Mouse (Mus musculus) left cerebral cortex, postnatal 10 days (tissue): ENCODE data around the gene Glt28d2. TPM values are rescaled to one million over a fixed set of nuclear protein-coding genes. Genes with fewer than 3 reads are reported as not detected.
A peak's percentile ranks its signal among the peaks of the same experiment; 100 is the strongest.
"Not testable (repeated sequence)": the region's sequence is repeated elsewhere in the genome, so short reads cannot be mapped to it uniquely, and the experiment has no call there.

ENCODE experiments used
- DNase-seq, 2 experiments: peaks; one replicate each; pipeline ENCODE4 v3.0.0; 2021 to 2022; ENCODE audit warnings: low spot score in 2 of 2, mixed read lengths in 1 of 2; ENCODE audit errors: extremely low spot score in 1 of 2
- intact Hi-C: fragments of 180-260 bp; cut with DNase I; formaldehyde crosslinking; loops from one replicate; pipeline ENCODE4 v1.15.1; 2025
- total RNA-seq, 2 experiments: library from RNA; stranded (reverse); gene quantifications; 2 replicates each; pipeline ENCODE4 v1.2.3; 2021

The Glt28d2 gene
- 1 to 10 TPM in 1 of 2 experiments, under 1 TPM in 1; 0.92 to 1.6 TPM for total RNA-seq

DNA sequence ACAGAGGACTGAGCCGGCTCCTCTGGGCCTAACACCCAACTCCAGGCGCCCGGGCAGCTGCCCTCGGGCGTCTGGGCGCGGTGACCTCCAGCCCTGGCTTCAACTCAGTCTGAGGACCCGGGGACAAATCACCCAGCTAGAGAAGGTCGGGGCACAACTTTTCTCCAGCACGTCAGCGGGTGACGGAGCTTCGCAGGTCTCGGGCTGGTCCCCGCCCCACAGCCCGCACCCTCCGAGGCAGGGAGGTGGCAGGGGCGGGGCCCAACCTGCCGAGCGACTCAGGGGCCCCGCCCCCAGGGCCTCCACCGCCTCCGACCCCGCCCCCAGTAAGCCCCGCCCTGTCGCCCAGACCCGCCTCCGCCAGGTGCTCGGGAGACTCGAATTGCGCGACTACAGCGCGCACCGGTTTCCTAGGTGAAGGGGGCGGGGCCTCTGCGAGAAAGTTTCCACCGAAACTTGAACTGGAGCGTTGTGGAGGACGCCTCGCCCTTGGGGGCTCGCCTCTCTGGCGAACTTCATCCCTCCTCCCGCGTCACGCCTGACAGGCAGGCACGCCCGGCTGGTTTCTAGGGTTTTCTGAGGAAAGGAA is at the start of gene Glt28d2, which contains the start of gene Gm37240:
Glt28d2 (minus strand) TSS at position 278 of the 589 bp plus-strand sequence.
Gm37240 (minus strand) TSS at position 280 of the 589 bp plus-strand sequence.
- intact Hi-C loops, result no loop called here
- DNase-seq, result peak; percentile 58 to 83

DNA sequence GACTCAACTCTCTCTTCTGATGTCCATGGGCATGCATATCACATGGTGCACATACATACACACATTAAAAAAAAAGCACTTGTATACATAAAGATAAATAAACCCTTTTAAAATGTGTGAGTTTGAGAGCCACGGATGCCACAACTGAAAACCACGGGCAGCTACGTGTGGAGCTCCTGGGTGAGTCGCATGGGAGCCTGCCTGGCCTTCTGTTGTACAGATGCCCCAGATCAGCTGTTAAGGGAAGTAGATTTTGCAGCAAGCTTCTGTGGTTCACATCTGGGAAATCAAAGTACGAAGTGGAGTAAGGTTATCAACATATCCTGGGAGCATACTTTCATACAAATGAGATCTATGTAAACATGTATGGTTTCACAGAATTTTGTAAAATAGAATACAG is 46.3 kb upstream of the Glt28d2 start:
- intact Hi-C loops, result no loop called here
- no peak for DNase-seq

DNA sequence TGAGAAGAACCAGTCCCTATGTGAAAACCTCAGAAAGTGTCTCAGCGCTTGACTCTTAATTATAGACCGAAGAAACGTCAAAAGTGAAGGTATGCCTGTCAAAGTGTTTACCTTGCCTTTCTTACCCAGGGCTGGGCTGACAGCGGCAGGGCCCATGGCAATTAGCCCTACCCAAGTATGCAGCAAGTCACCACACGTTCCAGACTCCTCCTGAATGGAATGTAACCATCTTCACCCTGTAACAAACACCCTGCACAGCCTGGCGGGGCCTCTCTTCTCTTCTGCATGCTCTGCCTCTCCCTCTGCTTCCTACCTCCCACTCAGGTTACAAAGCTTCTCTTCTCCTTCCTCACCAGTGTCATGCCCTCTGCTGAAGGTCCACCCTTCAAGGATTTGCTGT is 44.5 kb upstream of the Glt28d2 start:
- intact Hi-C loops, result no loop called here

DNA sequence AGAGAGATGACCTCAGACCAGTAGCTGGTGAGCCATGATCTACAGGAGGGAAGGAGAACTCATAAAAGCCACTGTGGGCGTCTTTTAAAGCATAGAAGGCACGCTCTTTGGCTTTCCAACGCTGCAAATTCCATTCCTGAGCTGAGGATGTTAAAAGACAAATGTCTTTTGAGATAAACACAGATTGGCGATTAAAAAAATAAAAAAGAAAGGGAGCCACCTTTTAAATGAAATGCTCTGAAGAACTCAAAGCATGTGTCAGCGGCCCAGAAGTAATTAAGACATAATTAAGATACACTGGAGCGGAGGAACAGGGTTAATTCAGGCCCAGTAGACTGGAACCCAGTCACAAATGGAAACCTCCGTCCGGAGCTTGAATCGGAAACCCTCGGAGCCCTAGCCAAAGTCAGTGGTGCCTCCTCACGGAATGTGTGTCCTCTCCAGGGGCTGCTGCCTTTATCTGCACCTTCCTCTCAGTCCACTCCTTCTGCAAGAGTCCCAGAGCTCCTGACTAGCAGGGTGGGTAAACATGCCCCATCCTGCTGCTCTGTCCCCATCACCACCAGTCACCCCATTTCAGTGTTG is 43.4 kb upstream of the Glt28d2 start:
- DNase-seq, result no peak
- intact Hi-C loops, result no loop called here

More for the DNA sequence above, 44.5 kb upstream of the Glt28d2 start:
- DNase-seq, result no peak

DNA sequence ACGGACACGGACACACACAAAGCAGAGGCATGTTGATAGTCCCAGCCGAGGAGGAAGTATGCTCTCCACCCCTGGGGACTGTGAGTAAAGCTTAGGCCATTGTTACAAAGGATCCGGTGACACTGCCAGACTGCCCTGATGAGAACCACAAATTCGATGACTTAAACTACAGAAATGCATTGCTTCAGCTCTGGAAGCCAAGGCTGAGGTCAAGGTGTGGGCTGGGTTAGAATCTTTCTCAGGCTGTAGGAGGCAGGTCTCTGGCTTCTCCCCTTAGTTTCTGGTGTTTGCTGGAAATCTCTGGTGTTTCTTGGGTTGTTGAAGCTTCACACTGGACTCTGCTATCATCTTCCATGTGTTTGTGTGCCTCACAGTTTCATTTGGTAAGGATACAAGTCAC is 42.4 kb upstream of the Glt28d2 start:
- intact Hi-C loops, result no loop called here
- DNase-seq, result no peak

DNA sequence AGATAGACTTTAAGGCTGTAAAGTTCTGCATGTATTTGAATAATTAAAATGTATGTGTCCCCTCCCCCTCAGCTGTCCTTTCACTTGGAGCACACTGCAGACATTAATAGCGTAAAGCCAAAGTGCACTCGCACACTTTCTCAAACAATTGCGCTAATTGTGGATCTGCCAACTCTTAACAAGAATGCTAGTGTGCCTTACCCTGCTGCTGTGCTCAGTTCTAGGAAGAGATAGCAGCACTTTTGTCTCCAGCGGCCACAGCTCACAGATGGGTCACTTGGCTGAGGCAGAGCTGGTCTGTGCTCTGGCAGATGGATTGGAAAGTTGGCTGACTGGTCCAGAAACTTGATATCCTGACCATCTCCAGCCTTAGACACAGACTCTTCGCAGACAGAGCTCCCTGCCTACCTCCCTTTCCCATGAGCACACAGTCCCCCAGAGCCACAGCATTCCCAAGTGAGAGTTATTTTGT is 40.9 kb upstream of the Glt28d2 start:
- intact Hi-C loops, result no loop called here
- peak; percentile 33 to 34 for DNase-seq

DNA sequence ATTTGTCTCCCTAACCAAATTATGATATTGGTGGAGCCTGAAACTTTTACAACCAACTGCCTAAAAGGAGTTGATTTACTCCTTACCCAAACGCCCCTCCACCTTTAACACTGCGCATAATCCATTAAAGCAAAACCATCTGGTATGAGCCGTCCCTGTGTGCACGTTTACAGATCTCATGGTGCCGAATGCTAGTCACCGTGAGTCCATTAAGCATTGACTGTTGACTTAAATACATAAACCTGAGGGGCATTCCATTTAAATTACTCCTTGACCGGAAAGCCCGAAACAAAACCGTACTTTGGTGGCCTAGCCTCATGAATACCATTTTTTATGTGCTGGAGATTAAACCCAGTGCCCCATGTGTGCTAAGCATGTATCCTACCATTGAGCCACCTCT is 40.0 kb upstream of the Glt28d2 start:
- DNase-seq, result no peak
- intact Hi-C loops, result no loop called here

DNA sequence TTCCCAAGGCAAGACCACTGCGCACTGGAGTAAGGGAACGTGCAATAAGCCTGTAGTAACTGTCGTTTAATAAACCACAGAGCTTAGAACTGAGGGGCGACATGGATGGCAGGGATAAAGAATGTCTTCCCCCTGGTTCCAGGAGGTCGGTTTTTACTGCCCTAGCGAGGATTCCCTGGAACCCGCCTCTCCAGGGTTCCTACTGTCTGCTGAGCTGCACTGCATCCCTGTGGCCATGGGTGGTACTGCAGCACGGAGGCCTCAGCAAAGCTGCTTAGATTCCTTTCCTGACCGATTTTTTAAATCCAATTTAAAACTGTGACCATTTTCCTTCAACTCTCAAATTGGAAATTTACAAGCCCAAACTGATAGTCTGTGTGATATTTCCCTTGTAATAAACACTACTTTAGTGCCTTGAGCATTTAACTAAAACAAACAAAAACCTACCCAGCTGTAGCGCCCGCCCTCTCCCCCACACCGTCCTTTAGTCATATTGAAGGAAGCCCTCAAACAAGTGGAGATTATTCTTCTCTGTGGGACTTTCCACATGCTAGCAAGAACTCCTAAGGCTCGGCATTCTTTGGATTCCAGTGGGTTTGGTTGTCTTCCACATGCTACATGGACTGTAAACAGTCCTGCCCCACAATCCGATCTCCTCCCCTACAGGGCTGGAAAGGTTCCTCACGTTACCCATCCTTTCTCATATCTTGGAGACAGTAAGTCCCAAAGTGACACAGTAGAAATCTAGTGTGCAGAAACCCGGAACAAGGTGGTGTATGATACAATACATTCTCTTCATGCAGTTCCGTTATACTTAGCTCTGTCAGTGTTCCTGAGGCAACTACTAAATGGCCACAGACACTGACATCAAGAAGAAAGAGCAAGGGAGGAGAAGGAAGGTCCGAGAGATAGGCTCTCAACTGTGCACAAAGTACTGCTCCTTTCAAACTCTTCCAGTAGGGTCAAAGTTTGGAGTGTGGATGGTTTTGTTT is 36.9 kb upstream of the Glt28d2 start:
- intact Hi-C loops, result loop anchor here (5.0 kb wide), 3 partner anchors 203 to 352 kb away; partner anchors contain the start of gene Gatb
- peak; percentile 83 to 87 for DNase-seq

DNA sequence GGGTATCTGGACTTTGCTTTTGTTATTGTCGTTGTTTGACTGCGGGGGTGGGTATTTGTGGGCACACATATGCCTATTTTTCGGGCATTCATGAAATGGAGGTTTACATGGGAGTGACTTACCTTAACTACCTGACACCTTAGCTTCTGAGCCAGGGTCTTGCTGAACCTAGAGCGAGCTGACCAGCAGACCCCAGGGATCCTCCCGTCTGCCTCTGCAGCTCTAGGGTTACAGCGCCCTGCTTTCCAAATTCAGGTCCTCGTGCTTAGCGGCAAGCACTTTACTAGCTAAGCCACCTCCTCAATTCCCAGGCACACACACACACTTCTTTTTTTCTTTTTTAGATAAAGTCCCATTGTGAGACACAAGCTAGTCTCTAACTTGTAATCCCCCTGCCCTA is 36.0 kb upstream of the Glt28d2 start:
- intact Hi-C loops, result loop anchor here (5.0 kb wide), 3 partner anchors 204 to 351 kb away; partner anchors contain the start of gene Gatb
- DNase-seq, result no peak

DNA sequence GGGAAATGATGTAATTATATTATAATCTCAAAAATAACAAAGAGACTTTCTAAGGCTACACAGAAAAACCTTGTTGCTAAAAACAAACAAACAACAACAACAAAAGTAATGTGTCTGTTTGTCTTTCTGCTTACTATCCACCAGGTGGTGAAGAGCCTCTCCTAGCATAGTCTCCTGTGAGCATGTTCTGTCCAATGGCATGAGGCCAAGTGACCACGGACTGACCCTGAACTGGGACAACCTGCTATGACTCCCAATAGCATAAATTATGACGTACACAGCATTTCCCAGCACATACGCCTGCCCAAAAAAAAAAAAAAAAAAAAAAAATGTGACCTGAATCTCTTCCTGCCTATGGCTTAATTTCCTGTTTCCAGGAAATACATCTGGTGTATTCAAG is 35.0 kb upstream of the Glt28d2 start:
- intact Hi-C loops, result loop anchor here (5.0 kb wide), 3 partner anchors 205 to 350 kb away; partner anchors contain the start of gene Gatb
- DNase-seq, result peak in 1 of 2 experiments; percentile 56

DNA sequence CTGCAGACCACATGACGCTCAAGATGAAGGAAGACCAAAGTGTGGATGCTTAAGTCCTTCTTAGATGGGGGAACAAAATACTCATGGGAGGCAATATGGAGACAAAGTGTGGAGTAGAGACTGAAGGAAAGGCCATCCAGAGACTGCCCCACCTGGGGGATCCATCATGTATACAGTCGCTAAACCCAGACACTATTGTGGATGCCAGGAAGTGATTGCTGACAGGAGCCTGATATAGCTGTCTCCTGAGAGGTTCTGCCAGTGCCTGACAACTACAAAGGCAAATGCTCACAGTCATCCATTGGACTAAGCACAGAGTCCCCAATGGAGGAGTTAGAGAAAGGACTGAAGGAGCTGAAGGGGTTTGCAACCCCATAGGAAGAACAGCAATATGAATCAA is 33.4 kb upstream of the Glt28d2 start:
- DNase-seq, result not testable (repeated sequence)
- intact Hi-C loops, result loop anchor here (5.0 kb wide), 3 partner anchors 207 to 348 kb away; partner anchors contain the start of gene Gatb

DNA sequence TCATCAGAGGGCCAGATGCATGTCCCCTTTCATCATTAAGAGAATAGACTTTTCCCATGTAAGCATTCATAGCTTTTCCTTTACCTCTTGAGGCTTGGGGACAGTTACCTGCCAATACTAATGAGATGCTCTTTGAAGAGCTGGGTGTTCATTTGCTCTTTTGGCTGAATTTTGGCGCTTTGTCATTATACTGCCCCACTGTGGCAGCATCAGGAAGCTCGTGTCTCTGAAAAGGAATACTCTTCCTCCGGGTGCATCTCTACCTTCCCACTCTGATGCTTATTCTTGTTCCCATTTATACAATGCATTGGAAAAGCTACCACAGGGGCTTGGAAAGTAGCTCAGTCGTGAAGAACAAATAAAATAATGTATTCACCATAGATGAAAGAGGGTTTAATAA is 30.3 kb upstream of the Glt28d2 start:
- intact Hi-C loops, result no loop called here

DNA sequence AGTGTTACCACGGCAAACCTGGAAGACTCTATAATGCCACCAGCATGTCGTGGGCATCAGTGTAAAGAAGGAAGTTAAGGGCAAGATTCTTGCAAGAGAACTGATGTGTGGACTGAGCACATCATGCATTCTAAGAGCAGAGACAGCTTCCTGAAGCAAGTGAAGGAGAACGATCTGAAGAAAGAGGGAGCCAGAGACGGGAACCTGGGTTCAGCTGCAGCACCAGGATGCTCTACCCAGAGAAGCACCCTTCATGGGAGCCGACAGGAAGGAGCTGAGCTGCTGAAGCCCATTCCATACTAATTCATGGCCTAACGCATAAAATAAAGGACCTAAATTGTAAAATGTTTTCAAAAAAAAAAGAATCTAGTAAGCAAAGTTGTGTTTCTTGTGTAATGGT is 27.5 kb upstream of the Glt28d2 start:
- intact Hi-C loops, result no loop called here

More for the DNA sequence above, 30.3 kb upstream of the Glt28d2 start:
- DNase-seq, result peak in 1 of 2 experiments; percentile 36

DNA sequence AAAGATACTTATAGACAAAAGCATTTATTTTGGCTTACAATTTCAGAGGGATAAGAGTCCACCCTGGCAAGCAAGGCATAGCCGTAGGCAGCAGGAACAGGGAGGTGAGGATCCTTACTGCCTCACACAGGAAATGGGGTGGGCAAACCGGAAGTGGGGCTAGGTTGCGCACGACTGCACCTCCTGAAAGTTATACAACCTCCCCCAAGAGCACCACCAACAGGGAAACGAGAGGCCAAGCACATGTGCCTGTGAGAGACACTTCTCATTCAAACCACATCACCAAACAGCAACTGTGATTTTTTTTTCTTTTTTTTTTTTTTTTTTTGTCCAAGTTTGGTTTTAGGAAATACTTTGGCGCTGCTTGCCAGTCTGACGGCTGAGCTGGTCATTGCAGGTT is 19.8 kb upstream of the Glt28d2 start:
- intact Hi-C loops, result no loop called here

More for the DNA sequence above, 27.5 kb upstream of the Glt28d2 start:
- DNase-seq, result no peak

DNA sequence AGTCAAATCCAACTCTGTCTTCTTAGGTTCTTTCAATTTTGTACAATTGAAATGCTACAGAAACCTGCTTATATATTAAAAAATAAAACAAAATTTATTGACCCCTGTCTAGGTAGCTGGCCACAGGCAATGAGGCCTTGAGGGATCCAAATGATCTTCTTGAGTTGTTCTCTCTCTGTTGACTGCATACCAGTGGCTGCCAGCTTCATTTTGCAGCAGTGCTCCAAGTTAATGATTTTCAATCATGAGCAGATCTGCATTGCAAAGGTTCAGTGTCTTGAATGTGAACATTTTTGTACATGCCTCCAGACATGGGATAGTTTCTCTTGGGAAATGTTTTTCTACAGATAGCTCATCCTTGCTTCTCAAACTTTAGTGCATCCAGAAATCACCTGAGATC is 17.1 kb upstream of the Glt28d2 start:
- DNase-seq, result no peak

More for the DNA sequence above, 19.8 kb upstream of the Glt28d2 start:
- DNase-seq, result no peak

DNA sequence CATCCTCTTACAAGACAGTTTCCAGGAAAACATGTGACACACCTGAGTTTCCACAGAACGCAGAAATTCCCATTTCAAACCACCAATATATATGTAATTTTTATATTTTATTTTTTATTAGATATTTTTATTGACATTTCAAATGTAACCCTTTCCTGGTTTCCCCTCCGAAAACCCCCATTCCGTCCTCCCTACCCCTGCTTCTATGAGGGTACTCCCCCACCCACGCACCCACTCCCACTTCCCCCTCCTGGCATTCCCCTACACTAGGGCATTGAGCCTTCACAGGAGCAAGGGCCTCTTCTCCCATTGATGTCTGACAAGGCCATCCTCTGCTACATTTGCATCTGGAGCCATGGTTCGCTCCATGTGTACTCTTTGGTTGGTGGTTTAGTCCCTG is 7.7 kb upstream of the Glt28d2 start:
- no peak for DNase-seq
- intact Hi-C loops, result no loop called here

More for the DNA sequence above, 17.1 kb upstream of the Glt28d2 start:
- intact Hi-C loops, result no loop called here

DNA sequence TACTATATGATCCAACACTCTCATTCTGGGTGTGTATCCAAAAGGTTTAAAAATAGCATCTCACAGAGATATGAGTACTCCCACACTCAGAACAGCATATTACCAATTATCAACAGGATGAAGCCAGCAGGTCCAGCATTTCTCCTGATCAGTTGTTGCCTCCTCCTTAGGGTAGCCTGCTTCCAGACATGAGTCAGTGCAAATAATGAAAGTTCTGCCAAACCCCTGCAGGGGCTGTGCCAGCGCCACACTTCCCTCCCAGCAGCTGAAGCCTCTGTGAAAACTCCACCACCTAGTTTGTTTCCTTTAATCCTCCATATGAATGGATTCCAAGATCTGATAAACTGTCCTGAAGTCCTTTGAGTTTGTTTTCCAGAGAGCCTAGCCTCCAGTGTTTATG is 4.3 kb upstream of the Glt28d2 start:
- DNase-seq, result peak in 1 of 2 experiments; percentile 5
- intact Hi-C loops, result no loop called here

DNA sequence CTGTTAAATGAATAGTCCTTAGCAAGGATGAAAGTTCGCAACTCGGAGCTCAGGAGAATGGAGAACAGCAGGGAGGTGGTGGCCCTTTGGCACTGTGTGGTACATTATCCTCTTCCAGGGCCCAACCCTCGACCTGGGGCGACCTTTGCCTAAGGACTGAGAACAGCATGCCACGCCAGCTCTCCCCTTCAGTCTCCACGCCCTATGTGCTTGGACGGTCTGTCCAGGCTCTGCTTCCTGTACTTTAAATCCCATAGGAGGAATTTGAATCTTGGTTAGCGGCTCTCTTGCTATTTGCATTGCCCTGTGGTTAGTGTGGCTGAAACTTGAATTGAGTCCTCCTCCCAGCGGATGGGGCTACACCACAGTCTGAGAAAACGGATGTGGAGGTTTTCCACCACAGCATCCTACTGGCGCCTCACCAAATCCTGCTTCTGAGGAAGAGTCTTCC is 930 bp upstream of the Glt28d2 start:
- peak; percentile 9 to 52 for DNase-seq
- intact Hi-C loops, result no loop called here
